10 mouse cellular contexts compared by ENCODE assay signal in genomic region chr14:100374494-100375217, GRCm38 (mm10).
DNase-seq lines count a peak whose midpoint lies in the region; TF ChIP-seq lines count a peak whose summit lies in the region.
"Had no signal": no experiment of that assay in that cellular context is flagged by ENCODE, and none has a peak within 500 bp of the region (broad histone marks: within the 10 kb centered on the region; RNA-seq: fewer than 3 reads in every experiment).

No protein-coding gene starts in this region.

- no peak for TF ChIP-seq CTCF in layer of hippocampus, adult 2 months (conservative IDR thresholded peaks at IDR 0.05)
- TF ChIP-seq CTCF in kidney, adult 2 months (conservative IDR thresholded peaks at IDR 0.05; ENCODE audit: insufficient read depth, insufficient read length, low read depth, low read length): no peak

- 37% methylated on average over 18 of the region's 18 CpGs for WGBS in forebrain, embryonic 10.5 days
- 91% methylated on average over 18 of the region's 18 CpGs for WGBS in kidney, adult 2 months

- peaks cover 5% of the 10 kb centered on the region for H3K9me3 ChIP-seq in forebrain, embryonic 10.5 days
- H3K9me3 ChIP-seq: limb, embryonic 15.5 days had no signal

- H3K27me3 ChIP-seq in forebrain, embryonic 10.5 days (ENCODE audit: poor library complexity, severe bottlenecking): peaks cover 21% of the 10 kb centered on the region
- H3K27me3 ChIP-seq in kidney, adult 2 months (replicated peaks; ENCODE audit: control insufficient read depth, insufficient read depth, low read length): no peaks in the 10 kb centered on the region
- H3K27me3 ChIP-seq: limb, embryonic 15.5 days had no signal

- peaks cover 26% of the 10 kb centered on the region for H3K4me1 ChIP-seq in forebrain, embryonic 10.5 days
- H3K4me1 ChIP-seq in kidney, adult 2 months (ENCODE audit: control insufficient read depth, insufficient read depth, low read length): no peaks in the 10 kb centered on the region
- H3K4me1 ChIP-seq: limb, embryonic 15.5 days had no signal

- H3K36me3 ChIP-seq in forebrain, embryonic 10.5 days (replicated peaks): no peaks in the 10 kb centered on the region
- no peaks in the 10 kb centered on the region for H3K36me3 ChIP-seq in kidney, adult 2 months (ENCODE audit: control insufficient read depth, insufficient read depth, low read length)
- H3K36me3 ChIP-seq: limb, embryonic 15.5 days had no signal

- DNase-seq in brain, adult 2 months (ENCODE audit: low read depth, low spot score): peak; percentile 66
- DNase-seq in forebrain, embryonic 10.5 days (ENCODE audit: extremely low spot score, low spot score): peak; percentile 53
- peak; percentile 29 to 50 for DNase-seq in layer of hippocampus, adult 2 months (ENCODE audit: low spot score in 2 of 2)
- peak; percentile 46 for DNase-seq in neural tube, embryonic 10.5 days (ENCODE audit: extremely low spot score, low spot score)
- no peak for DNase-seq in kidney, adult 2 months
- DNase-seq in spleen, postnatal 36 days (ENCODE audit: low spot score in 2 of 2): no peak
- DNase-seq in urinary bladder, adult 2 months (ENCODE audit: low spot score): no peak
- DNase-seq in lung, postnatal 25 days (ENCODE audit: low spot score): no peak

- peak overlapping the region; percentile 31; the same call in 1 of the 2 replicates for H3K4me3 ChIP-seq in forebrain, embryonic 10.5 days
- H3K4me3 ChIP-seq in layer of hippocampus, adult 2 months: peak overlapping the region; percentile 42
- no peak overlapping the region for H3K4me3 ChIP-seq in kidney, adult 2 months (ENCODE audit: insufficient read depth, low read depth, low read length)
- H3K4me3 ChIP-seq: erythroblast, embryonic 14.5 days; limb, embryonic 15.5 days had no signal

- TF ChIP-seq POLR2A in kidney, adult 2 months (IDR thresholded peaks at IDR 0.05; ENCODE audit: low read depth, low read length): no peak

- peak overlapping the region; percentile 46 for H3K27ac ChIP-seq in forebrain, embryonic 10.5 days
- no peak overlapping the region for H3K27ac ChIP-seq in layer of hippocampus, adult 2 months
- no peak overlapping the region for H3K27ac ChIP-seq in kidney, adult 2 months (ENCODE audit: insufficient read depth, low read depth, low read length)
- H3K27ac ChIP-seq: limb, embryonic 15.5 days had no signal

Comparison
In these comparisons a context has a peak if more than half of its experiments do, and no peak if none do; other contexts are left out.
1. DNase-seq: peak in brain, adult 2 months (single experiment), forebrain, embryonic 10.5 days (single experiment), layer of hippocampus, adult 2 months (2 of 2) and neural tube, embryonic 10.5 days (single experiment); none in kidney, adult 2 months (single experiment), spleen, postnatal 36 days (0 of 2), urinary bladder, adult 2 months (single experiment) and lung, postnatal 25 days (single experiment).